Mouse (Mus musculus) left cerebral cortex, postnatal 4 days (tissue): Measurements from ENCODE around the gene Dolk. TPM values are rescaled to one million over a fixed set of nuclear protein-coding genes. Genes with fewer than 3 reads are reported as not detected.

Experiments used
- DNase-seq: peaks from one replicate; pipeline ENCODE4 v3.0.0-alpha.2; 2022
- intact Hi-C: fragments of 180-260 bp; cut with DNase I; formaldehyde crosslinking; loops from one replicate; pipeline ENCODE4 v1.15.1; 2025
- total RNA-seq, 2 experiments: library from RNA; stranded (reverse); gene quantifications; 2 replicates each; pipeline ENCODE4 v1.2.3; 2021

The Dolk gene
- total RNA-seq, 2 experiments from 2014 or later, result 18.7 to 21.6 TPM

DNA sequence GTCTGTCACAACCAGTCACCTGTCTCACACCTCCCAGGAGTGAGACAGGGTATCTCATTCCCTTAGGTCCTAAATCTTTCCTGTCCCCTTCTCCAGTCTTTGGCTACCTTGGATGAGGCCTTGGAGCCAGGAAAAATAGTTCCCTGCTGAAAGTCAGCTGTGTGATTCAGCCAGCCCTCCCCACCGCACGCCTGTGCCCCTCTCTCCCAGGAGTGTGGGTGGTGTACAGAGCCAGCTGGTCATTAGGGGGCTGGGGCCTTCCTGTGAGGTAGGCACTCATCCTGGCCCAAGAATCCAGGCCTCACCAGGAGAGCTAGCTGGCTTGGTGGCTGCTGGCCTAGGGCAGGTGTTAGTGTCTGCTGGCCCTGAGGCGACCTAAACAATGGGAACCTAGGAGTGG is 33.6 kb downstream of the Dolk start:
- intact Hi-C loops, result no loop called here
- no peak for DNase-seq

DNA sequence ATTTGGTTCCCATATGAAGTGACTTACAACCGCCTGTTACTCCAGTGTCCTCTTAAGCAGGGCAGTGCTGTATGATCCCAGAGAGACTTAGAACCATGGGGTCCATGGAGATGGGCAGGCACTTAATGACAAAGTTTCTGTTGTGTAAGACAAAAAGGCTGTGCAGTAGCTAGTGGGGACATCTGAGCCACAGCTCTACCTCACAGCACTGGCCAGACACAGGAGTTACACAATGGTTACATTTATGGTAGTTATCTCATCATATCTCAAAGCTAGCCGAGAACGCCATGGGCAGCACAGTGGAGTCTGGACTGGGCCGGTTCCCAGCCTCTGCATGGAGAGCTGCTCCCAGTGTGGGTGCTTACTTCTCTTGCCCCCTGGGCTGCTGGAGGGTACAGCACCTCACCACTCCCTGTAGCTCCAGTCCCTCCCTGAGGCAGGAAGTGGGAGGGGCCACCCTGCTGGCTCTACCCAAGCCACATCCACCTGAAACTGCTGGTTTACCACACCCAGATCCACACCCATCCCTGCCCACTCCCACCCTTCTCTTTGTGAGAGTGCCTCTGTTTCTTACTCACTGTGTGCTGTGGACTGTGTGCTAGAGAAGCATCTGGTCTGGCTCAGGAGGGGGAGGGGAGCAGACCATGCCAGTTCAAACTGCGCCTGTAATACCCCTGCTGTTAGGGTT is 34.6 kb downstream of the Dolk start:
- peak; percentile 35 for DNase-seq
- intact Hi-C loops, result no loop called here

DNA sequence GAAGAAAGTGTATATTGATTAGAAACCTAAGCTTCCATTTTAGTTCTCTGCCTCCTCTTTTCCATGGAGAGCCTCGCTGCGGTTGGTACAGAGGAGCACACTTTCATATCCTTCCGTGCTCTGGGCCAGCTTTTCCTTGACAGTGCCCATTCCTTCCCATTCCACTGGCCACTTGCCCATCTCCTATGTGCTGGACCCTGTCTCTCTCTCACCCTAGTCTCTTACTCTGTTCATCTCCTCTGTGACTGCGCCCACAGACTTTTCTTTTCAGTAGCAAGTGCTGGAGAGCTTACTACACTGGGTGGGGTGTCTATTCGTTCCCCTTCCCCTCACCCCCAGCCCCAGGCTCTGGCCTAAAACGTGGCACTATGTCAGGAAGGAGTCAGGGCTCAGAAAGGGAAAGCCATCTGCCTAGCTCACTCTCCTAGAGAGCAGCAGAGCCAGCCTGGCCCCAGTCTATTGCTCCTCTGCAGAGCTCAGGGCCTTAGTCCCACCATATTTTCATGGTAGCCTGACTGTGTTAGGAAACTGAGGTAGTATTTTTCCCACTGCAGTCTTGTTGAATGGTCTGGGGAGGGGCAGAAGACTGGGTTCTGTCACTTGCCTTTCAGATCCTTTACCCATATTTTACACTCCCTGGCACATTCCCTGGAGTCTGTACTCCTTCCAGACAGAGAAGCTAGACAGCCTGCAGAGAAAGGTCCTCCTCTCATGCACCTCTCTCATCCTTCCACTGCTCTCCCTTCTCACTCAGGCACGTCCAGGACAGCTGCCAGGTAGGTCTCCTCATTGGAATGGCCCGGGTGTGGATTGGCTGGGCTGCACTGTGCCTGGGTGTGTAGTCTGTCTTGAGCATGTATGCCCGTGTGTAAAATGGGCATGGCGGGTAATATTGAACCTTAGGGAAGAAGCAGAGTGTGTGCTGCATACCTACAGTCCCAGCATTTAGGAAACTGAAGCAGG is 35.7 kb downstream of the Dolk start:
- intact Hi-C loops, result no loop called here

GRCm38 (mm10) chr2:30249182-30249581 is 37.0 kb downstream of the Dolk start:
- intact Hi-C loops, result no loop called here
- no peak for DNase-seq

More for the DNA sequence above, 35.7 kb downstream of the Dolk start:
- DNase-seq, result no peak

DNA sequence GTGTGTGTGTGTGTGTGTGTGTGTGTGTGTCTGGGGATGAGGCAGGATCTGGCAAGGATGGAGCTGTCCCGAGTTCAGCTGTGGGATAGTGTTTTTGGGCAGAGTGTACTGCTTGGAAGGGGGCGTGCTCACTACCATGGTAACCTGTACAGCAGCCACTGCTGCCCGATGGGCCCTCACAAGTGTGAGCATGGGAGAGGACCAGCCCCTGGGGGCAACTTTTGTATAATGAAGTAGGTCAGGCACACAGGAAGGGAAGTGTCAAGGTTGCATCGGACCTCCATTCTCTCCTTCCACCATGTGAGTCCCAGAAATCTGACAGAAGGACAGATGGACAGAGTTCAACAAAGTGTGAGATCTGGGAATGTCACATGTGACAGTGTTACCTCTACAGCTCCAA is 38.5 kb downstream of the Dolk start:
- intact Hi-C loops, result no loop called here
- no peak for DNase-seq

DNA sequence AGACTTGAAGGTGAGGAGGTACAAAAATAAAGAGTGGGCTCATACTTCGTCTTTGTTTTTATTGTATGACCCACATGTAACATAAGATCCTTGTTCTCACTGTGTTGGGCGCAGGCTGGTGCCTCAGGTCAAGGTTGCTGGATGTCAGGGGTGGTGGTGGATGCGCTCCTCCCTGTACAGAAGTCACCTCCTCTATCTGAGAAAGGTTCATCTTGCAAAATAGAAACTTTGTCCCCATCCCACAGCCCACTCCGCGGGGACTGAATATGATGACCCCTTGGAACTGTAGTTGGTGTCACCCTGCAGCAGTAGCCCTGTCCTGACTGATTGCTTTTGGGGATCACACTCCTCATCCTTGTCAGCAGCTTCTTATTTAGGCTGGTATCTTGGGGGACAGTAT is 39.1 kb downstream of the Dolk start:
- intact Hi-C loops, result no loop called here
- DNase-seq, result no peak

DNA sequence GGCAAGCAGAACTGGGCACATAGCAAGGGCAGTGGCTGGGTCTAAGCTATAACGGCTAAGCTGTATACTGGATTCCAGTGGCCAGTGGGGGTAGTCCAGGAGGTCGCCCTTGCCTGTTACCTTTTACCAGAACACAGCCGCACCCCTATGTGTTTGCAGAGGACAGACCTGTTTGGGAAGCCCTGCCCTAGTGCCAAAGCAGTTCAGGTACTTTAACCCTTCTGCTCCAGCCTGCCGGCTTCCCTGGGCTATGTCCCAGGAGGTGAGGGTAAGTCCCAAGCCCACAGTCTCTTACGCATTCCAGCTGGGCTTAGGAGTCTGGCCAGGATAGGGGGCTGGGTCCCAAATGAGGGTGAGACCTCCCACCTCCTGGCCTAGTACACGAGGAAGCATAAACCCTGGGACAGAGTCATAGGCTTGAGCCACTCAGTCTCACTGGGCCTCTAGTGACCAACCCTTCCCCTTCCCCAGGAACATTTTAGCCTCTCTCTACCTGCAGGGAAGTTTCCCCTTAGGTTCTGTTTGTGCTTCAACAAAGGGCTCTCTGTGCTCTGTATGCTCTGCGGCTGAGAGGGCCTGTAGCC is 41.4 kb downstream of the Dolk start:
- intact Hi-C loops, result no loop called here

GRCm38 (mm10) chr2:30243391-30243790 is 42.7 kb downstream of the Dolk start:
- no peak for DNase-seq
- intact Hi-C loops, result no loop called here

More for the DNA sequence above, 41.4 kb downstream of the Dolk start:
- no peak for DNase-seq

DNA sequence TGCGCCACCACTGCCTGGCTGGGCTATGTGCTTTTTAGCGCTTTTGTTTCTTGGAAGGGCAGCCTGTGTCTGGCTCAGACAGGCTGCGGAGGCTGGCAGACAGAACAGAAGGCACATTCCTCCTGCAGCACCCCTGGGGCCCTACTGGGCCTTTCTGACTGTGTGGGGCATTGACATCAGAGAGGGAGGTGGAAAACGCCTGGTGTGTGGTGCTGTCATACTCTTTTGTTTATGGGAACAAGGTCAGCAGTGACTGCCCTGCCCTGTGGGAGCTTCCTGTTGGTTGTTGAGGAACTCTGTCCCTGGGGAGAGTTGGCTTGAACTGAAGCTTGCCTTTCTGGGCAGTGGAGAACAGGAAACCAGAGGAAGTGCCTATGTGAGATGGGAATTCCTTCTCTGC is 43.6 kb downstream of the Dolk start:
- peak; percentile 36 for DNase-seq

DNA sequence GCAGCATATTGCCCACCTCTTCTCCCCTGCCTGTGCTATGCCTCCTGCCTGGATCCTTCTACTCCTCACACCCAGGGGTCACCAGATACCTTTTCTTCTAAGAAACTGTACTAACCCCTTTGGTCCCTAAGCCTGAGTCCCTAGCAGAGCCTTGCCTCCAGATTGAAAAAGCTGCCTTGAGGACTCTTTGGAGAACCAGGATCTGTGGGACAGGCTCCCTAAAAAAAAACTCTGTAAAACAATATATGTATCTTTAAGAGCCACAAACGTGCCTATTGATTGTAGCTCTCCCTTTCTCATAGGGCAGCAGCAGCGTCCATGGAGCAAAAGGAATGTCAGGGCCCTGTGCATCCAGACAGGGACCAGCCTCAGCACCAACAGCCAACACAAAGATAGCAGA is 45.9 kb downstream of the Dolk start, which contains the start of gene Gm28035:
Gene Gm28035 (plus strand): TSS at position 301 of the 400 bp plus-strand sequence.
- intact Hi-C loops, result no loop called here
- no peak for DNase-seq

More for the DNA sequence above, 43.6 kb downstream of the Dolk start:
- intact Hi-C loops, result no loop called here

GRCm38 (mm10) chr2:30239777-30240176 is 46.4 kb downstream of the Dolk start:
- intact Hi-C loops, result loop anchor here (10.0 kb wide), 1 partner anchor 55 kb away; no protein-coding TSS in a partner anchor
- no peak for DNase-seq

- DNase-seq, result no peak
- intact Hi-C loops, result loop anchor here (10.0 kb wide), 1 partner anchor 54 kb away; no protein-coding TSS in a partner anchor
Measured at GRCm38 (mm10) chr2:30238906-30239465, 47.1 kb downstream of the Dolk start.

GRCm38 (mm10) chr2:30237881-30238280 is 48.3 kb downstream of the Dolk start:
- intact Hi-C loops, result loop anchor here (10.0 kb wide), 1 partner anchor 53 kb away; no protein-coding TSS in a partner anchor
- DNase-seq, result peak; percentile 60

- DNase-seq, result peak; percentile 100
- intact Hi-C loops, result loop anchor here (10.0 kb wide), 1 partner anchor 53 kb away; no protein-coding TSS in a partner anchor
Measured at GRCm38 (mm10) chr2:30237199-30237880, 48.8 kb downstream of the Dolk start, which contains the start of gene Lrrc8a. Gene Lrrc8a (plus strand): TSS chr2:30237715.

DNA sequence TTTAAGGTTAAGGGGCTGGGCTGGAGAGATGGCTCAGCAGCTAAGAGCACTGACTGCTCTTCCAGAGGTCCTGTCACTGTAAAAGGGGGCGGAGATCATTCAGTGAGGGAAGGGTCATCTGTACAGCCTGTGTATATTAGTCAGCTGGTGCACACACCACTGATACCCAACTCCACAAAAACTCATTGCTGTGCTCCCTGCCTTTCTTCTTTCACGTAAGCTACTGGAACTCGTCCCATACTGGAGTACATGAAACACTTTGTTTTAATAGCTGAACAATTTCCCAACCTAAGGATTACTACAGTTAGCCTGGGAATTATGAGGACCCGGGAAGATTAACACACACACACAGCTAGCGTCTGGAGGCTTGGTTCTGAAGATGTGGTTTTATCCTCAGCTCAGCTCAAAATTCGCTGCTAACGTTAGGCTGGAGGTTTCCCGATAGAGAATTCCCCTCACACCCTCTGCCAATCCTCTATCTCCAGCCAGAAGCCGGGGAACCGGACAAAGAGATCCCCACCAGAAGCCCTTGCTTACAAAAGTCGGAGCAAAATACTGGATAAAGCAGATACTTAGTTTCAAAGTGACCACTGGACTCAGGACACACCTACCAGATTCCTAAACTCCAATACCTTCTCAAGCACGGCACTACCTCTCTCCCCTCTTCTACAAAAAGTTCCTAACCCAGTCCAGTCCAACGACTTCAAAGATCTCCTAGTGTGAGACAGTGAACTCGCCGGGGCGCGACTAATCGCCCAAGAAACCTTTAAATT is 49.5 kb downstream of the Dolk start:
- no peak for DNase-seq
- intact Hi-C loops, result loop anchor here (10.0 kb wide), 1 partner anchor 52 kb away; no protein-coding TSS in a partner anchor

DNA sequence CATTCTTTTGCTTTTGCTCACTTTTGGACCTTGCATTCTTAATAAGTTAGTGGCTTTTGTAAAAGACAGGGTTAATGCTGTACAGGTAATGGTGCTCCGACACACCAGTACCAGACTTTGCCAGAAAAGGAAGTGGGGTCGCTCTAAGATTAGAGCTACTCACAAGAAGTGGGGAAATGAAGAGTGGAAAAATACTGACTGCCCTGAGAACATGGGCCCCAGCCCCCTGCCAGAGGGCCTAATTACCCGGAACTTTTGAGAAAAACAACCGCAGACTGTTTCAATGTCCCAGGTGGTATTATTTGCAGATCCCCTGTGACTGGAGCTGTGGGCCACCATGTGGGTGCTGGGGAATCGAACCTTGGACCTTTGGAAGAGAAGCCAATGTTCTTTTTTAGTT is 50.5 kb downstream of the Dolk start:
- intact Hi-C loops, result loop anchor here (10.0 kb wide), 1 partner anchor 51 kb away; no protein-coding TSS in a partner anchor
- DNase-seq, result no peak
